In the genomic region with DNA sequence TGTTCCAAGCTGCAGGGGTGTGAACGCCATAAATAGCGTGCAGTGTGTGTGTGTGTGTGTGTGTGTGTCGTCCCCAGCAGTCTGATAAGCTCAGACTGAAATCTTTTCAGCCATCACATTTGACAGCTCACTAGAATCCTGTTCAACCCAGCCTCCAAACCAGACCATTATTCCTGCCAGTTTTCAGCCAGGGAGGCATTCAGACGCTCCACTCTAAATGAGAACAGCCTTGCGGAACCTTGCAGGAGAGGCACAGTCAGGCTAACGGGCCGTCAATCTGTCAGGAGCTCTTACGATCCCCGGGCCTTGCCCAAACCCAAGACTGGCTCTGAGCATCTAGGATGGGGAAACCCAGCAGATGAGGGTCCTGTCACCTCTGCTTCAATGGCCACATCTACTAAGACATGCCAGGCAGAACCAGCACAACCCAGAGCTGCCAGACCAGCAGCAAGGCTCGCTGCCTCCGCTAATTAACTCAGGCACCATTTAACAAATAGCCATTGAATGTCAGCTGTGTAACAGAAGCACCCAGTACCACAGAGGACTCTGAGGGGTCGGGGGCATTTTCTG, we compare ENCODE assay signal across 8 mouse cellular contexts.
A peak's percentile ranks its signal among the peaks of the same experiment; 100 is the strongest.
DNase-seq lines count a peak whose midpoint lies in the region; ATAC-seq lines count a peak whose summit lies in the region.

No protein-coding gene starts in this region.

- no peaks in the 10 kb centered on the region for H3K27me3 ChIP-seq in neural tube, embryonic 13.5 days

- ATAC-seq in neural tube, embryonic 13.5 days (ENCODE audit: low read depth): peak; percentile 74; the same call in 1 of the 2 replicates

- peak overlapping the region; percentile 75 for H3K27ac ChIP-seq in neural tube, embryonic 13.5 days (replicated peaks)

- H3K4me2 ChIP-seq in neural tube, embryonic 13.5 days: peak overlapping the region; percentile 39

- no peaks in the 10 kb centered on the region for H3K36me3 ChIP-seq in neural tube, embryonic 13.5 days

- peaks cover 17% of the 10 kb centered on the region for H3K4me1 ChIP-seq in neural tube, embryonic 13.5 days (replicated peaks)

- peak; percentile 59 to 63 for DNase-seq in cerebellum, postnatal 10 days
- DNase-seq in cerebellum, postnatal 36 days: no peak
- DNase-seq in fibroblast of lung, adult 2 months (ENCODE audit: low read depth): peak; percentile 8
- DNase-seq in layer of hippocampus, postnatal 14 days (ENCODE audit: low spot score in 2 of 2): peak; percentile 39 to 48
- no peak for DNase-seq in gastrocnemius, postnatal 25 days
- no peak for DNase-seq in urinary bladder, postnatal 10 days (ENCODE audit: low spot score)
- DNase-seq in thymus, postnatal 36 days: no peak

- WGBS in neural tube, embryonic 13.5 days: 19% methylated on average over 12 of the region's 12 CpGs

- H3K9me3 ChIP-seq in neural tube, embryonic 13.5 days: no peaks in the 10 kb centered on the region

- peak overlapping the region; percentile 53 for H3K9ac ChIP-seq in neural tube, embryonic 13.5 days

- no peak overlapping the region for H3K4me3 ChIP-seq in neural tube, embryonic 13.5 days

Comparison
In these comparisons a context has a peak if more than half of its experiments do, and no peak if none do; other contexts are left out.
1. DNase-seq: peak in cerebellum, postnatal 10 days (2 of 2), fibroblast of lung, adult 2 months (single experiment) and layer of hippocampus, postnatal 14 days (2 of 2); none in cerebellum, postnatal 36 days (0 of 2), gastrocnemius, postnatal 25 days (single experiment), urinary bladder, postnatal 10 days (single experiment) and thymus, postnatal 36 days (0 of 2).